Mouse (Mus musculus) heart, postnatal 14 days (tissue): ENCODE results near the gene Arhgap27. TPM values are rescaled to one million over a fixed set of nuclear protein-coding genes. Genes with fewer than 3 reads are reported as not detected.
"Not testable (repeated sequence)": the region's sequence is repeated elsewhere in the genome, so short reads cannot be mapped to it uniquely, and the experiment has no call there.

Experiments used
- DNase-seq, 2 experiments: peaks; one replicate each; pipeline ENCODE4 v3.0.0; 2021 to 2022
- intact Hi-C: fragments of 180-260 bp; cut with DNase I; formaldehyde crosslinking; loops from one replicate; pipeline ENCODE4 v1.15.1; 2025
- long read RNA-seq, 2 experiments: library from polyadenylated mRNA; stranded (forward); transcript quantifications; one replicate each; pipeline ENCODE4 v2.0.0; 2021
- total RNA-seq, 2 experiments: library from RNA; stranded (reverse); gene quantifications; 2 replicates each; pipeline ENCODE4 v1.2.3; 2021

The Arhgap27 gene
- 10 to 100 TPM; 27.2 to 29.1 TPM for total RNA-seq
- long read RNA-seq, experiment 1, partial matches to known transcripts = 2 of 22 reads
- long read RNA-seq, experiment 1, other reads (novel, unspliced or antisense) = 20 of 22 reads
- long read RNA-seq, experiment 2, full-length matches to known transcripts = 2 of 19 reads
- long read RNA-seq, experiment 2, partial matches to known transcripts = 0 of 19 reads
- long read RNA-seq, experiment 2, other reads (novel, unspliced or antisense) = 17 of 19 reads

DNA sequence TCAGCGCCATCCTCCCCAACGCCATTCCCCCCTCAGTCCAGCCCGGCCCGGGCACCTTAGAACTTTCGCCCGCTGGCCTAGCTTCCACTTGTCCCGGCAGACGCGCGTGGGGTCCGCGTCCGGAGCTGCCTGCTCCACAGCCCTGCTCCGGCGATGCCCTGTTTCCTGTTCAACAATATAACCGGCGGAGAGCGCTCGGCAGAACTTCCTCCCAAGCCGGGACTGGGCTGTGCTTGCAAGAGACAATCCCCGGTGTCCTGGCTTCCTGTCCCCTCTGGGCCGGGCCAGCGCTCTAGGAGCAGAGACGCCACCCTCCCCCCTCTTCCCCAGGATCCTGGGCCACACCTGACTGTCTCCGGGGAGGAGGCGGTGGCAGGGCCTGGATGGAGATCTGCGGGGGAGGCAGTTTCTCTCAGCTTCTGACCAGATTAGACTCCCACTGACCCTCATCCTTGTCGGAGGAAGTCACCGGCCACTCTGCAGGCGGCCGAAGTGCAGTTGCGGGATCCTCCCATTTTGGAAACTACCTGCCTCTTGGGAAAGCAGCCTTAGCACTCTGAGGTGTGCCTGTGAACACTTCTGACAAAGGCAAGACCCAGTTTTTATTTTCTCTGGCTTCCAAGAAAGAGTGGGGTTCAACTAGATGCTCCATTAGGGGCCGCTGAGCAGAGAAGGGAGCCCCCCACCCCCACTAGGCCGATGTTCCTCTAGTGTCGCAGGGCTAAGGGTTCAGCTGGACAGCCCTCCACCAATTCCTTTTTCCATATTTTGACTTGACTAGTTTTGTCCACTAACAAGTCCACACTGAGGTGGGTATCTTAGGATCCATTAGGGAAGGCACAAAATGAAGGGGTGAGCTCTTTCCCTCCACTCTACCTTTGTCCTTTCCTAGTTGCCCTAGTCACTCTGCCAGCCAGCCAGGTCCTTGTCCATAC lies at the start of gene Arhgap27:
Arhgap27 (minus strand) TSS at position 479 of the 935 bp plus-strand sequence.
- intact Hi-C loops = loop anchor here (2.0 to 5.0 kb wide), 2 partner anchors 19 to 194 kb away; no protein-coding TSS in a partner anchor
- DNase-seq = peak; percentile 80 to 82

GRCm38 (mm10) chr11:103412950-103413423 lies 49.5 kb upstream of the Arhgap27 start:
- intact Hi-C loops = no loop called here
- no peak for DNase-seq

GRCm38 (mm10) chr11:103411981-103412949 lies 48.8 kb upstream of the Arhgap27 start, which contains the start of gene Plekhm1:
Plekhm1 (minus strand) TSS chr11:103412687.
- intact Hi-C loops = no loop called here
- DNase-seq = peak; percentile 96 to 97

GRCm38 (mm10) chr11:103411301-103411700 lies 47.8 kb upstream of the Arhgap27 start:
- DNase-seq = no peak
- intact Hi-C loops = no loop called here

DNA sequence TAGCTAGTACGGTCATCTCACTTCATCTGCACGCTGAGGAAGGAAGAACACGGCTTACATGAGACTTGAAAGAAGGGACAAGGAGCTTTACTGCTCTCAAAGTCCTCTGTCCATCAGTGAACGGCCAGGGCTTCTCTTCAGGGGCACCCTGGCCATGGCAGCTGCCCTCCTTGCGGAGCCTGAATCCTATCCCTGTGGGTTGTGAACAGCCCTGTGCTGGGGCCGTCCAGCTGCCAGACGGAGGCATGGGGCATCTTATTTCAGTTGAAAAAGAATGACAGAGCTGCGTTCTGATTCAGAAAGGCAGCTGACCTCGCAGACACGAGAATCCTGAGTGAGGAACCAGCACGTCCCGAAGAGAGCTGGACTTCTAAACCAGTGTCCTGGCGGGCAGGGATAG lies 45.4 kb upstream of the Arhgap27 start:
- no peak for DNase-seq
- intact Hi-C loops = loop anchor here (5.0 kb wide), 1 partner anchor 177 kb away; no protein-coding TSS in a partner anchor

DNA sequence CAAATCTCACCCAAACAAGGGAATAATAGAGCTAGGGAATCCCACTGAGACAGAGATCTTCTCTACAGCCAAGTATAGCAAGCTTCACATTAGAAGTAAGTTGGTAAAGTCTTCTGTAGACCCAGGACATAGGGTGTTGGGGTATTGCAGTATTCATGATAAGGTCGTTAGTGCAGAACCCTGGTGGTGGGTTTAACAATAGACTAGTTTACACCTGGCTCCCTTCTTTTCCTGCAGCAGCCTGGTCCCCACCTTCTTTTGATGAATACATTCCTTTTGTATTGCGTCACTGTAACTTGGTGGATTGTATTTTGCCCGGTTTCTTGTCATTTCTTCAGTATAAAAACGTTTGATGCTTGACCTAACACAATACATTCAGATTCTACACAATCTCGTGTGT lies 43.6 kb upstream of the Arhgap27 start:
- not testable (repeated sequence) for DNase-seq
- intact Hi-C loops = loop anchor here (5.0 kb wide), 1 partner anchor 175 kb away; no protein-coding TSS in a partner anchor

GRCm38 (mm10) chr11:103406551-103406950 lies 43.1 kb upstream of the Arhgap27 start:
- intact Hi-C loops = loop anchor here (5.0 kb wide), 1 partner anchor 174 kb away; no protein-coding TSS in a partner anchor
- DNase-seq = peak; percentile 27 to 38

- no peak for DNase-seq
- intact Hi-C loops = loop anchor here (5.0 kb wide), 1 partner anchor 174 kb away; no protein-coding TSS in a partner anchor
Measured at GRCm38 (mm10) chr11:103405814-103406213, 42.3 kb upstream of the Arhgap27 start.

DNA sequence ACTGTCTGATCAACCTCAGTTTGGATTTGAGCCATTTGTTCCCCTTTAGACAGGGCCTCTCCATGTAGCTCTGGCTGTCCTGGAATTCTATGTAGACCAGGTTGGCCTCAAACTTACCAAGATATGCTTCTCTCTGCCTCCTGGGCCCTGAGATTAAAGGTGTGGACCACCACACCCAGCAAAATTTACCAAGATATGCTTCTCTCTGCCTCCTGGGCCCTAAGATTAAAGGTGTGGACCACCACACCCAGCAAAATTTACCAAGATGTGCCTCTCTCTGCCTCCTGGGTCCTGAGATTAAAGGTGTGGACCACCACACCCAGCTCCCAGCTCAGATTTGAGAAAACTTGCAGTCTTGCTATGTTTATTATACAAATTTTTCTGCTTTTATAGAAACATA lies 41.1 kb upstream of the Arhgap27 start:
- intact Hi-C loops = loop anchor here (5.0 kb wide), 1 partner anchor 172 kb away; no protein-coding TSS in a partner anchor
- DNase-seq = no peak

GRCm38 (mm10) chr11:103403776-103404175 lies 40.3 kb upstream of the Arhgap27 start:
- intact Hi-C loops = no loop called here
- no peak for DNase-seq

DNA sequence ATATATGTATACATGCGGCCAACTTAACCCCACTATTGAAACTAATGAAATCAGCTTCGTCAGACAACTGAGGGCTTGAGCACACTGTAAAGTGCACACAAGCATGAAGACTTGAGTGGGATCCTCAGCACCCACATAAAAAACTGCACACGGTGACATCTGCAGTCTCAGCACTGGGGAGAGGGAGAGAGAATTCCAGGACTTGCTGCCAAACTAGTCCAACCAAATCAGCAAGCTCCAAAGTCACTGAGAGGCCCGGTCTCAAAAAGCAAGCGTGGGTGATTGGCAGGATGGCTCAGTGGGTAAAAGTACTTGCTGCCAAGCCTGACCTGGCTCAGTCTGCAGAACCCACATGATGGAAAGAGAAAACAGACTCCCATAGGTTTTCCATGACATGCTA lies 39.2 kb upstream of the Arhgap27 start:
- intact Hi-C loops = no loop called here
- DNase-seq = no peak

DNA sequence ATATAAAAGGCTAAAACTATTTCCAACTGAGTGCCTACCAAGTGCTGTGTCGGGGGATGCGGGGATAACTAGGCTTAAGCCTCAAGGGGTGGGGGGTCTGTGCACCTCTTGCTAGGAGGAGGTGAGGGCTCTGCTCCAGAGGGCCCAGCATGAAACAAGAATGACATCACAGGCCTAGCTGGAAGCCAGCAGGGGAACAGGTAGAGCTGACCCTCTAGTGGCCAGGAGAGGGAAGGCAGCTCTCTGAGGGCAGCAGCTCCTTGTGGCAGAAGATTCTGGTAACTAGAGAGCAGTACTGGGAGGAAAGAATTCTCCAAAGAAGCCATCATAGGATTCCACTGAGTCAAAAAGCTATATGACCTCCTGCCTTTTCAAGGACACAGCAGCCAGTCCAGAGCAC lies 38.7 kb upstream of the Arhgap27 start:
- DNase-seq = peak; percentile 42 to 57
- intact Hi-C loops = no loop called here

DNA sequence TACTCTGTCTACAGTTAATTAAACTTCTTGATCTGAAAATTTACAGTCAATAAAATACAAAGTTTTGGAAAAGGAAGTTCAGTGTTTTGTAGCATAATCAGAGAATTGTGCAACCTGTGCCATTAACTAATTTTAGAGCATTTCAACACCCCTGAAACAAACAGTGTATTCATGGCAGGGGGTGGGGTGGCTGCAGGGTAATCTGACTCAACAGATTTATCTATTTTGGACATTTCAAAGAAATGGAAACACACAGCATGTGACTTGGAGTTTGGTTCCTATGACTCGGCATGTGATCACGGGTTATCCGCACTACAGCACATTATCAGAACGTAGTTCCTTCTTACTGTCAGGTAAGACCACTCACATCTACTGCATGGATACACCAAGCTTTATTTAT lies 36.5 kb upstream of the Arhgap27 start:
- no peak for DNase-seq
- intact Hi-C loops = loop anchor here (1.0 kb wide), 1 partner anchor 41 kb away; no protein-coding TSS in a partner anchor

GRCm38 (mm10) chr11:103399050-103399449 lies 35.6 kb upstream of the Arhgap27 start:
- intact Hi-C loops = loop anchor here (1.0 kb wide), 1 partner anchor 40 kb away; no protein-coding TSS in a partner anchor
- peak in 1 of 2 experiments; percentile 24 for DNase-seq

GRCm38 (mm10) chr11:103396682-103397081 lies 33.2 kb upstream of the Arhgap27 start:
- intact Hi-C loops = no loop called here
- DNase-seq = no peak

GRCm38 (mm10) chr11:103396236-103396635 lies 32.7 kb upstream of the Arhgap27 start:
- intact Hi-C loops = no loop called here
- DNase-seq = no peak

DNA sequence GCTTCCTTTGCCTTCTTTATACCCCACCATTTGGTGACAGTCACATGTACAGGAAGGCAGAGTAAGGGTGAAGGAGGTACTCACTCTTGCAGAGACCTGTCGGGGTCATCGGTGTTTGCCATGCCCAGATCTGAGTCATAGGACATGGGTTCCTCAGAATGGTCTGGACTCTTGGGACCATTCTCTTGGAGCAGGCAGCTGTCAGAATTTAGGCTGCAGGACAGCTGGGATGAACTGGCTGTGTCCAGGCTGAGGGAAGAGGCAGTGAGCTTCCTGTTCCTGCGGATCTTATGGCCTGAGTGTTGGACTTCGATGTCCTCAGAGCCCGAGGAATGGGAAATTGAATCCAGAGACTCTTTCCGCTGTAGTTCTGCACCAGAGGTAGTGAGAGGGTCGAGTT lies 31.1 kb upstream of the Arhgap27 start:
- intact Hi-C loops = no loop called here
- no peak for DNase-seq

GRCm38 (mm10) chr11:103394025-103394424 lies 30.5 kb upstream of the Arhgap27 start:
- no peak for DNase-seq
- intact Hi-C loops = no loop called here

GRCm38 (mm10) chr11:103387870-103388526 lies 24.5 kb upstream of the Arhgap27 start:
- intact Hi-C loops = no loop called here
- DNase-seq = no peak
